Mouse (Mus musculus): ENCODE data around the gene Dnajb2.

- TF ChIP-seq CTCF (IDR thresholded peaks at IDR 0.05; ENCODE audit: extremely low read depth, insufficient read length, insufficient replicate concordance, low read depth, low read length) (no peak), POLR2A (IDR thresholded peaks at IDR 0.05; ENCODE audit: low read depth, low read length) (no peak)
Measured at GRCm38 (mm10) chr1:75284911-75285310, 48.7 kb downstream of the Dnajb2 start.
